Mouse (Mus musculus): Measurements from ENCODE around the gene Cwc22. TPM values are rescaled to one million over a fixed set of nuclear protein-coding genes. Genes with fewer than 3 reads are reported as not detected.

Cwc22 gene
- total and polyA plus RNA-seq, 2 experiments from 2014 or later, result 10.4 to 24.6 TPM

DNA sequence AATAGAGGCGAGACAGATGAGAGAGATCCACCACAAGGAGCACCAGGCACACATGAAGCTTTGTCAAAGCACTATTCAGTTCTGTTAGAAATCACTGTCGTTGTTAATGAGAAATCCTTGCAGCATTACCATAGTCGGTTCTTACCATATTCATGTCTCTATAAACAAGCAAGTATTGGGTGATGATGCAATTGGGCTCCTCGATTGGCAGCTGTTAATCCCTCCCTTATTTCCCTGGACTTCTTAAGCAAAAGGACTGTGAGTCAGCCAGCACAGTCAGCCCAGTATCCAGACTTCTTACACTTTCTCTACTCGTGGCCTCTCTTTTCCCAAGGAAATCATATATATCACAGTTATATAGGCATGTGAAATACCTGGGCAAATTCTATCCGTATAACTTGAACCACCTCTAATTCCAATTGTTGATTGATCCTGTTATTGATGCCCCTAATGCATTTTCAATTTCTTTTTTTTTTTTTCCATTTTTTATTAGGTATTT is 5.3 kb upstream of the Cwc22 start:
- no peaks in the 10 kb centered on the region for H3K27me3 ChIP-seq (ENCODE audit: insufficient read depth, low read length)
- H3K27ac ChIP-seq (ENCODE audit: low read depth, low read length), result no peak overlapping the region
- no peaks in the 10 kb centered on the region for H3K4me1 ChIP-seq (ENCODE audit: insufficient read depth)
- 90% methylated on average over 6 of the region's 6 CpGs for WGBS
- ATAC-seq (no peak), DNase-seq (no peak)
- H3K4me2 ChIP-seq (ENCODE audit: low read depth), result no peak overlapping the region
- no peak for TF ChIP-seq CTCF (IDR thresholded peaks at IDR 0.05; ENCODE audit: low read depth)
- H3K4me3 ChIP-seq (ENCODE audit: low read depth, low read length), result no peak overlapping the region
- no peak overlapping the region for H3K9ac ChIP-seq
- no peaks in the 10 kb centered on the region for H3K9me3 ChIP-seq (ENCODE audit: low read length)
- no peaks in the 10 kb centered on the region for H3K36me3 ChIP-seq (ENCODE audit: insufficient read depth)

DNA sequence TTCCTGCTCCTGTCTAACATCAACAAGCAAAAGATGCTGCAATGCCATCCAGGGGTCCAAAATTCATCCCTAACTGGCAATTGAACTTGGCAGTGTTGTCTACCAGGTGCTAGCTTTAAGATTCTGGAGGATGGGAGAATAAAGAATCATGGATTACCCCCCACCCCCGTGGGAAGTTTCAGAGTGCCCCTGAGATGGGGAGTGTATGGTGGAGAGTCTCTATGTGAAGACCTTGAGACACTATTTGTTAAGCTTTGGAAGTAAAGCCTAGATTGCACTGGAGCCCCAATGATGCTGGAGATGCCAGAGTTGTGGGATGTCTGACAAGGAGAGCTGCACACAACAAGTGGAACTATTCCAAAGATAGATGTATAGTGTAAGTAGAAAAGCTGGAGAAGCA is 3.9 kb upstream of the Cwc22 start:
- no peaks in the 10 kb centered on the region for H3K9me3 ChIP-seq (ENCODE audit: low read length)
- no peak overlapping the region for H3K4me2 ChIP-seq (ENCODE audit: low read depth)
- no peaks in the 10 kb centered on the region for H3K4me1 ChIP-seq (ENCODE audit: insufficient read depth)
- no peak for TF ChIP-seq CTCF (IDR thresholded peaks at IDR 0.05; ENCODE audit: low read depth)
- H3K9ac ChIP-seq, result no peak overlapping the region
- no peak for DNase-seq
- no peak overlapping the region for H3K27ac ChIP-seq (ENCODE audit: low read depth, low read length)
- no peaks in the 10 kb centered on the region for H3K27me3 ChIP-seq (ENCODE audit: insufficient read depth, low read length)
- H3K36me3 ChIP-seq (ENCODE audit: insufficient read depth), result no peaks in the 10 kb centered on the region
- ATAC-seq, result no peak
- H3K4me3 ChIP-seq (ENCODE audit: low read depth, low read length), result no peak overlapping the region
- WGBS, result 63% methylated on average over 1 of the region's 1 CpGs

DNA sequence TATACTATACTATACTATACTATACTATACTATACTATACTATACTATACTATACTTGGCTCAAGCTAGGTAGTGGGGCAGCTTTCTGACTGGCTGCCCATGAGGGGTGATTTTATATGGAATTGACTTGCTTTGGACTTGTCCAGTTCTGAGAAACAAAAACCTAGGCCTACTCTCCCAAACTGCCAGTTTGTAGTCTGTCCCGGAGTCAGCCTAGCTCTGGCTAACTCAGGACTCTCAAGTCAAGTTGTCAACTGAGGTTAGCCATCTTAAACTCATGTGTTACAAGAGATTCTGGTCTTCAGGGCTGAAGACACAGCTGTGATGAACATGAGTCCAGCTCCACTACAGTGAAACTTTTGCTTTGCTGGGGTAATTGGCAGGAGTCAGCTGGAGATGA is 3.3 kb upstream of the Cwc22 start:
- no peak for TF ChIP-seq CTCF (IDR thresholded peaks at IDR 0.05; ENCODE audit: low read depth)
- ATAC-seq (no peak), DNase-seq (no peak)
- Histone ChIP-seq H3K4me2 (ENCODE audit: low read depth) (no peak overlapping the region), H3K9ac (no peak overlapping the region), H3K27ac (ENCODE audit: low read depth, low read length) (no peak overlapping the region), H3K9me3 (ENCODE audit: low read length) (no peaks in the 10 kb centered on the region), H3K36me3 (ENCODE audit: insufficient read depth) (no peaks in the 10 kb centered on the region), H3K4me1 (ENCODE audit: insufficient read depth) (0 out of 2 replicates have a peak, but pooled peaks cover 1% of the 10 kb centered on the region), H3K27me3 (ENCODE audit: insufficient read depth, low read length) (no peaks in the 10 kb centered on the region), H3K4me3 (ENCODE audit: low read depth, low read length) (no peak overlapping the region)
- WGBS, result 90% methylated on average over 1 of the region's 1 CpGs

DNA sequence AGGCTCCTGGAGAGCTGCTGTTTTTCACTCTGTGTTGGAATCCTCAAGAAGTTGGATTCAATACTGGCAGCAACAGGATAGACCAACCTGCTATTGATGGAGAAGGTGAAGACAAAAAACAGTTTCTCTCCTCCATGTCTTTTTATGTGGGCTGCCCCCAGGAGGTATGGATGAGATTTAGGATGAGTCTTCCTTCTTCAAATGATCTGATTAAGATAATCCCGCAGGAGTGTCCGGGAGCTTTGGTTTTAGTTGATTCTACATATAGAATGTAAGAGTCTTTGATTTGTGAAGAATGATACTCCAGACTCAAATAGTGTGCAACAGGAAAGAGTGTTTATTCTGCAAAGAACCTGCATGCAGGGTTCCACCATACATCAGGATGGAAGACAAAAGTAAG is 2.7 kb upstream of the Cwc22 start:
- H3K27me3 ChIP-seq (ENCODE audit: insufficient read depth, low read length), result no peaks in the 10 kb centered on the region
- no peaks in the 10 kb centered on the region for H3K36me3 ChIP-seq (ENCODE audit: insufficient read depth)
- H3K4me3 ChIP-seq (ENCODE audit: low read depth, low read length), result no peak overlapping the region
- 92% methylated on average over 2 of the region's 2 CpGs for WGBS
- no peak overlapping the region for H3K27ac ChIP-seq (ENCODE audit: low read depth, low read length)
- no peak for TF ChIP-seq CTCF (IDR thresholded peaks at IDR 0.05; ENCODE audit: low read depth)
- no peaks in the 10 kb centered on the region for H3K9me3 ChIP-seq (ENCODE audit: low read length)
- 0 out of 2 replicates have a peak, but pooled peaks cover 5% of the 10 kb centered on the region for H3K4me1 ChIP-seq (ENCODE audit: insufficient read depth)
- H3K9ac ChIP-seq, result no peak overlapping the region
- DNase-seq (no peak), ATAC-seq (no peak)
- H3K4me2 ChIP-seq (ENCODE audit: low read depth), result no peak overlapping the region

DNA sequence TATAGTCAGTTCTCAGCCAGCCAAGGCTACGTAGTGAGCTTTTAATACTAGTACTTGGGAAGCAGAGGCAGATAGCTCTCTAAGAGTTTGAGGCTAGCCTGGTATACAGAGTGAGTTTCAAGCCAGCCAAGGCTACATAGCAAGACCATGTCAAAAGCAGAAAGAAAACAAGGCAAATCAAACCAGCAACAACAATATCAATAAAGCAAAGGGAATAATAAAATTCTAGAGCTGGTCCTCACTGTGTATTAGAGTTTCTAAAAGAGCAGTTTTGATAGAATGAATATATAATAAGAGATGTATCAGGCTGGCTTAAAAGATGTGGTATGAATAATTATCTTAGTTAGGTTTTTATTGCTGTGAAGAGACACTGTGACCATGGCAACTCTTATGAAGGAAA is 2.0 kb upstream of the Cwc22 start:
- 88% methylated on average over 1 of the region's 1 CpGs for WGBS
- no peak for ATAC-seq

DNA sequence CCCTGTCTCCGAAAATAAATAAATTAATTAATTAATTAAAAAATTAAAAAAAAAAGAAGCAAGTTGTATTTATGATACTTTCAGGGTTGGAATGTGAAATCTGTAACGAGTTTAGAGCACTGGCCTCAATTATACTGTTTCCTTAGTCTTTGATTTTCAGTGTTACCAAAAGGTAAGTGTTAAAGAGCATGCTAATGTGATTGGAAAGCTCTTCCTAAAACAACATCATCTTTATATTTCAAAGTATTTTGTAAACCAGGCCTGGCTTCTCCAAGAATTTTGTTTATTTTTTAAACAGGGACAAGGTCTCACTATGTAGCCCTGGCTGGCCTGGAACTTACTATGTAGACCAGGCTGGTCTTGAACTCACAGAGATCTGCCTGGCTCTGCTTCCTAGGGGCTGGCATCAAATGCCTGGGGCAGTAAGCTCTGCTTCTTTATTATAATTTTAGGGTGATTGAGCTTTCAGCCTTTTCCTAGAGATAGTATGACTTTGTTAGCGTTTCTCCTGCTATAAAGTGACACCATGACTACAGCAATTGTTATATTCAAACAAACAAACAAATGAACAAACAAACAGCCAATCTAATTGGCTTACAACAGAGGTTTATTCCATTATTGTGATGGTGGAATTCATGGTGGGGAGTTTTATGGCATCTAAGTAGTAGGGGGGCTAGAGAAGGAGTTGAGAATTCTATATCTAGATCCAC is 1.1 kb upstream of the Cwc22 start:
- no peak overlapping the region for H3K27ac ChIP-seq (ENCODE audit: low read depth, low read length)
- ATAC-seq, result no peak
- no peak overlapping the region for H3K4me3 ChIP-seq (ENCODE audit: low read depth, low read length)
- 73% methylated on average over 3 of the region's 3 CpGs for WGBS
- H3K4me1 ChIP-seq (ENCODE audit: insufficient read depth), result 0 out of 2 replicates have a peak, but pooled peaks cover 5% of the 10 kb centered on the region
- no peaks in the 10 kb centered on the region for H3K27me3 ChIP-seq (ENCODE audit: insufficient read depth, low read length)
- no peak overlapping the region for H3K4me2 ChIP-seq (ENCODE audit: low read depth)
- no peak overlapping the region for H3K9ac ChIP-seq
- TF ChIP-seq CTCF (IDR thresholded peaks at IDR 0.05; ENCODE audit: low read depth), result no peak
- H3K36me3 ChIP-seq (ENCODE audit: insufficient read depth), result no peaks in the 10 kb centered on the region
- DNase-seq, result no peak
- H3K9me3 ChIP-seq (ENCODE audit: low read length), result no peaks in the 10 kb centered on the region

More for the DNA sequence above, 2.0 kb upstream of the Cwc22 start:
- TF ChIP-seq CTCF (IDR thresholded peaks at IDR 0.05; ENCODE audit: low read depth), result no peak
- Histone ChIP-seq H3K4me2 (ENCODE audit: low read depth) (no peak overlapping the region), H3K27me3 (ENCODE audit: insufficient read depth, low read length) (no peaks in the 10 kb centered on the region), H3K4me1 (ENCODE audit: insufficient read depth) (0 out of 2 replicates have a peak, but pooled peaks cover 5% of the 10 kb centered on the region), H3K27ac (ENCODE audit: low read depth, low read length) (no peak overlapping the region), H3K9me3 (ENCODE audit: low read length) (no peaks in the 10 kb centered on the region), H3K4me3 (ENCODE audit: low read depth, low read length) (no peak overlapping the region), H3K36me3 (ENCODE audit: insufficient read depth) (no peaks in the 10 kb centered on the region), H3K9ac (no peak overlapping the region)
- no peak for DNase-seq

DNA sequence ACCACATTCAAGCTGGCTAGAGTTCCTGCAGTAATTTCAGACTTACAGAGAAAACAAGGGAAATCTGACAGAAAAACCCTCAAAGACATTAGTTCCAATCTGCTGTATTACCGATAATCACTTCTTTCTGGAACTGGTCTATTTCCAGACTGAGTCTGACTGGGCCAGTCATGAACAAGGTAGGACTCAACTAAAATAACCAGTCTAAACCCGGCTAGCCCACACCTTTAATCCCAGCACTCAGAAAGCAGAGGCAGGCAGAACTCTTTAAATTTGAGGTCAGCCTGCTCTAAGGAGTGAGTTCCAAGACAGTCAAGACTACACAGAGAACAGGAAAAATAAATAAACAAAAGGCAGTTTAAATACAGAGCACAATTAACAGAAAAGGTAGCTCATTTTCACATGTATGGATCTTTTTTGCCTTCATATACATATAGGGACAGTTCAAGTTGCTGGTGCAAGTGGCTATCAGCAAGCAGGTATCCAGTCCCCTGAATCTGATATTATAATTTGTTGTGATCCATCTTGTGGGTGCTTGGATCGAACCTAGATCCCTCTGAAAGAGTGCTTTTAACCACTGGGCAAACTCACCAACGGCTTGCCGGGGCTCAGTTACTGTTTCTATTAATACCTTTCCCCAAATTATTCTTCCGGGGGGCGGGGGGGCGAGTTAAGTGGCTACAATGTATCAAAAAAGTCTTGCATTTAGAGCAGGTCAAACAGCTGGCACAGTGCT is 1.1 kb downstream of the Cwc22 start:
- H3K36me3 ChIP-seq (ENCODE audit: insufficient read depth), result no peaks in the 10 kb centered on the region
- peak overlapping the region; percentile 82 for H3K4me3 ChIP-seq (ENCODE audit: low read depth, low read length)
- 0 out of 2 replicates have a peak, but pooled peaks cover 5% of the 10 kb centered on the region for H3K4me1 ChIP-seq (ENCODE audit: insufficient read depth)
- peak overlapping the region; percentile 91 for H3K9ac ChIP-seq
- peak overlapping the region; percentile 78; the same call in 1 of the 2 replicates for H3K27ac ChIP-seq (ENCODE audit: low read depth, low read length)
- no peak for TF ChIP-seq CTCF (IDR thresholded peaks at IDR 0.05; ENCODE audit: low read depth)
- no peaks in the 10 kb centered on the region for H3K27me3 ChIP-seq (ENCODE audit: insufficient read depth, low read length)
- ATAC-seq (no peak), DNase-seq (no peak)
- peak overlapping the region; percentile 74 for H3K4me2 ChIP-seq (ENCODE audit: low read depth)
- H3K9me3 ChIP-seq (ENCODE audit: low read length), result no peaks in the 10 kb centered on the region
- WGBS, result 42% methylated on average over 8 of the region's 8 CpGs
